Mouse (Mus musculus) cerebellum, postnatal 10 days (tissue): Measurements from ENCODE around the gene Greb1.

Source experiments
- DNase-seq, 2 experiments: peaks; one replicate each; pipeline ENCODE4 v3.0.0; 2021; ENCODE audit warnings: mixed read lengths in 2 of 2

Gene Greb1

GRCm38 (mm10) chr12:16803956-16804430 lies 3.3 kb upstream of the Greb1 start:
- no peak for DNase-seq

- no peak for DNase-seq
Measured at GRCm38 (mm10) chr12:16803237-16803955, 2.7 kb upstream of the Greb1 start.

GRCm38 (mm10) chr12:16800959-16801315 lies 251 bp upstream of the Greb1 start:
- no peak for DNase-seq

GRCm38 (mm10) chr12:16799928-16800258 lies 793 bp downstream of the Greb1 start:
- DNase-seq: no peak

GRCm38 (mm10) chr12:16798894-16799293 lies 1.8 kb downstream of the Greb1 start:
- no peak for DNase-seq

- no peak for DNase-seq
Measured at GRCm38 (mm10) chr12:16795781-16796180, 4.9 kb downstream of the Greb1 start.

- DNase-seq: no peak
Measured at GRCm38 (mm10) chr12:16793371-16793770, 7.3 kb downstream of the Greb1 start.

GRCm38 (mm10) chr12:16790456-16790855 lies 10.2 kb downstream of the Greb1 start:
- no peak for DNase-seq

GRCm38 (mm10) chr12:16789756-16790155 lies 10.9 kb downstream of the Greb1 start:
- DNase-seq: no peak

- DNase-seq: no peak
Measured at GRCm38 (mm10) chr12:16789199-16789598, 11.5 kb downstream of the Greb1 start.

GRCm38 (mm10) chr12:16788600-16788999 lies 12.1 kb downstream of the Greb1 start:
- no peak for DNase-seq

GRCm38 (mm10) chr12:16781034-16781746 lies 19.5 kb downstream of the Greb1 start:
- no peak for DNase-seq

- no peak for DNase-seq
Measured at GRCm38 (mm10) chr12:16780320-16780719, 20.4 kb downstream of the Greb1 start.

- no peak for DNase-seq
Measured at GRCm38 (mm10) chr12:16779165-16779564, 21.5 kb downstream of the Greb1 start.

GRCm38 (mm10) chr12:16778523-16778922 lies 22.2 kb downstream of the Greb1 start:
- no peak for DNase-seq

GRCm38 (mm10) chr12:16775351-16775750 lies 25.3 kb downstream of the Greb1 start:
- DNase-seq: no peak

- no peak for DNase-seq
Measured at GRCm38 (mm10) chr12:16774605-16775004, 26.1 kb downstream of the Greb1 start.

GRCm38 (mm10) chr12:16769601-16770165 lies 31.0 kb downstream of the Greb1 start:
- no peak for DNase-seq

GRCm38 (mm10) chr12:16768711-16769110 lies 32.0 kb downstream of the Greb1 start:
- no peak for DNase-seq

- DNase-seq: no peak
Measured at GRCm38 (mm10) chr12:16768251-16768650, 32.4 kb downstream of the Greb1 start.

- no peak for DNase-seq
Measured at GRCm38 (mm10) chr12:16764776-16765445, 35.8 kb downstream of the Greb1 start.

- DNase-seq: no peak
Measured at GRCm38 (mm10) chr12:16763649-16764422, 36.9 kb downstream of the Greb1 start.

GRCm38 (mm10) chr12:16761461-16761860 lies 39.2 kb downstream of the Greb1 start:
- no peak for DNase-seq
